Mouse (Mus musculus) CH12F3 (cell line): Measurements from ENCODE around the gene Dcakd.

Experiments
- in situ Hi-C: fragments of 300-500 bp; cut with MboI; formaldehyde crosslinking; loops from 2 replicates; pipeline ENCODE4 v1.14.3; 2020; ENCODE audit warnings: low sequenced_read_pairs

Dcakd gene

GRCm38 (mm10) chr11:103007001-103007340 is 21.2 kb downstream of the Dcakd start:
- in situ Hi-C loops: no loop called here

- in situ Hi-C loops: no loop called here
Measured at GRCm38 (mm10) chr11:103006286-103007000, 21.7 kb downstream of the Dcakd start.

GRCm38 (mm10) chr11:103005254-103005981 is 22.7 kb downstream of the Dcakd start:
- in situ Hi-C loops: no loop called here

- in situ Hi-C loops: no loop called here
Measured at GRCm38 (mm10) chr11:103004852-103005251, 23.3 kb downstream of the Dcakd start.

GRCm38 (mm10) chr11:103003210-103003609 is 24.9 kb downstream of the Dcakd start:
- in situ Hi-C loops: no loop called here

GRCm38 (mm10) chr11:103001063-103001462 is 27.1 kb downstream of the Dcakd start:
- in situ Hi-C loops: no loop called here

GRCm38 (mm10) chr11:103000111-103000510 is 28.0 kb downstream of the Dcakd start:
- in situ Hi-C loops: no loop called here

GRCm38 (mm10) chr11:102999317-102999970 is 28.7 kb downstream of the Dcakd start:
- in situ Hi-C loops: no loop called here

- in situ Hi-C loops: no loop called here
Measured at GRCm38 (mm10) chr11:102998577-102999316, 29.4 kb downstream of the Dcakd start.

- in situ Hi-C loops: no loop called here
Measured at GRCm38 (mm10) chr11:102998254-102998576, 29.9 kb downstream of the Dcakd start.

GRCm38 (mm10) chr11:102996991-102997770 is 31.0 kb downstream of the Dcakd start:
- in situ Hi-C loops: no loop called here

GRCm38 (mm10) chr11:102996385-102996784 is 31.7 kb downstream of the Dcakd start:
- in situ Hi-C loops: no loop called here

- in situ Hi-C loops: loop anchor here (5.0 kb wide), 1 partner anchor 98 kb away; no protein-coding TSS in a partner anchor
Measured at GRCm38 (mm10) chr11:102994952-102995351, 33.2 kb downstream of the Dcakd start.

GRCm38 (mm10) chr11:102993420-102994029 is 34.6 kb downstream of the Dcakd start:
- in situ Hi-C loops: loop anchor here (5.0 kb wide), 1 partner anchor 96 kb away; no protein-coding TSS in a partner anchor

- in situ Hi-C loops: loop anchor here (5.0 kb wide), 1 partner anchor 96 kb away; no protein-coding TSS in a partner anchor
Measured at GRCm38 (mm10) chr11:102992940-102993339, 35.2 kb downstream of the Dcakd start.

- in situ Hi-C loops: loop anchor here (5.0 kb wide), 1 partner anchor 94 kb away; no protein-coding TSS in a partner anchor
Measured at GRCm38 (mm10) chr11:102991681-102992080, 36.5 kb downstream of the Dcakd start.

- in situ Hi-C loops: loop anchor here (5.0 kb wide), 1 partner anchor 93 kb away; no protein-coding TSS in a partner anchor
Measured at GRCm38 (mm10) chr11:102990152-102990663, 37.9 kb downstream of the Dcakd start.

- in situ Hi-C loops: loop anchor here (5.0 kb wide), 1 partner anchor 92 kb away; no protein-coding TSS in a partner anchor
Measured at GRCm38 (mm10) chr11:102989641-102990151, 38.4 kb downstream of the Dcakd start.

GRCm38 (mm10) chr11:102985160-102985559 is 43.0 kb downstream of the Dcakd start:
- in situ Hi-C loops: no loop called here
